Mouse (Mus musculus) layer of hippocampus, postnatal 36 days (tissue): ENCODE measurements around the gene App. TPM values are rescaled to one million over a fixed set of nuclear protein-coding genes. Genes with fewer than 3 reads are reported as not detected.
A peak's percentile ranks its signal among the peaks of the same experiment; 100 is the strongest.

Experiments
- DNase-seq, 2 experiments: peaks; one replicate each; pipeline ENCODE4 v3.0.0; 2022
- total RNA-seq, 2 experiments: library from RNA; stranded (reverse); gene quantifications; 2 replicates each; pipeline ENCODE4 v1.2.3; 2021

Gene App
- total RNA-seq, 2 experiments from 2014 or later, result 1,157 to 1,249 TPM

GRCm38 (mm10) chr16:84971535-84972330 lies 201.8 kb downstream of the App start:
- DNase-seq, result no peak

- DNase-seq, result no peak
Measured at GRCm38 (mm10) chr16:84969026-84969425, 204.5 kb downstream of the App start.

- DNase-seq, result no peak
Measured at GRCm38 (mm10) chr16:84966983-84967382, 206.6 kb downstream of the App start.

- no peak for DNase-seq
Measured at GRCm38 (mm10) chr16:84966096-84966495, 207.5 kb downstream of the App start.

- DNase-seq, result no peak
Measured at GRCm38 (mm10) chr16:84963960-84964359, 209.6 kb downstream of the App start.

GRCm38 (mm10) chr16:84963527-84963926 lies 210.0 kb downstream of the App start:
- DNase-seq, result no peak

- DNase-seq, result no peak
Measured at GRCm38 (mm10) chr16:84957253-84957652, 216.3 kb downstream of the App start.

- DNase-seq, result no peak
Measured at GRCm38 (mm10) chr16:84956690-84957089, 216.9 kb downstream of the App start.

- DNase-seq, result no peak
Measured at GRCm38 (mm10) chr16:84955840-84956239, 217.7 kb downstream of the App start.

- DNase-seq, result peak; percentile 85 to 89
Measured at GRCm38 (mm10) chr16:84955204-84955839, 218.2 kb downstream of the App start.

GRCm38 (mm10) chr16:84931024-84931423 lies 242.5 kb downstream of the App start:
- DNase-seq, result no peak

- DNase-seq, result no peak
Measured at GRCm38 (mm10) chr16:84927827-84928226, 245.7 kb downstream of the App start.

GRCm38 (mm10) chr16:84919649-84920308 lies 253.8 kb downstream of the App start:
- DNase-seq, result no peak

- no peak for DNase-seq
Measured at GRCm38 (mm10) chr16:84919087-84919486, 254.5 kb downstream of the App start.

GRCm38 (mm10) chr16:84916772-84917171 lies 256.8 kb downstream of the App start:
- no peak for DNase-seq

GRCm38 (mm10) chr16:84911477-84912165 lies 261.9 kb downstream of the App start:
- DNase-seq, result no peak

- no peak for DNase-seq
Measured at GRCm38 (mm10) chr16:84902995-84903394, 270.6 kb downstream of the App start.
